Mouse (Mus musculus): ENCODE measurements around the gene Prickle4.

The Prickle4 gene

DNA sequence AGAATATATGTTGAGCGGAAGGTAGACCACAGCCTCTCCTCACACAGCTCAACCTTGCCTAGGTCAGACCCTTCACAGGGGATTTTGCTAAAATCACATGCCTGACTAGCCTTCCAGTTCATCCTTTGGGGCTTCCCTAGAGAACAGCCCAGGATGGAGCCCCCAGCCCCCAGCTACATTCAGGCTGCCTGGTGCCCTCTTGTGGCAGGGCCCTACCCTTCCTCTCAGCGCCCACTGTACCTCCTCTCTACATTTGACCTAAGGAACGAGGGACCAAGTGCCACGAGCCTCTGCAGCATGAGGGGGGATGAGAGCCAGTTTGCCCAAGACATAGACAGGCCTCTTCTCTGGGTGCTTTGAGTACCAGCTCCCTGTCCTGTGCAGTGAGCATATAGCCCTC is 10.2 kb upstream of the Prickle4 start:
- no peak for DNase-seq

GRCm38 (mm10) chr17:47703556-47703955 is 9.0 kb upstream of the Prickle4 start:
- DNase-seq, result no peak

DNA sequence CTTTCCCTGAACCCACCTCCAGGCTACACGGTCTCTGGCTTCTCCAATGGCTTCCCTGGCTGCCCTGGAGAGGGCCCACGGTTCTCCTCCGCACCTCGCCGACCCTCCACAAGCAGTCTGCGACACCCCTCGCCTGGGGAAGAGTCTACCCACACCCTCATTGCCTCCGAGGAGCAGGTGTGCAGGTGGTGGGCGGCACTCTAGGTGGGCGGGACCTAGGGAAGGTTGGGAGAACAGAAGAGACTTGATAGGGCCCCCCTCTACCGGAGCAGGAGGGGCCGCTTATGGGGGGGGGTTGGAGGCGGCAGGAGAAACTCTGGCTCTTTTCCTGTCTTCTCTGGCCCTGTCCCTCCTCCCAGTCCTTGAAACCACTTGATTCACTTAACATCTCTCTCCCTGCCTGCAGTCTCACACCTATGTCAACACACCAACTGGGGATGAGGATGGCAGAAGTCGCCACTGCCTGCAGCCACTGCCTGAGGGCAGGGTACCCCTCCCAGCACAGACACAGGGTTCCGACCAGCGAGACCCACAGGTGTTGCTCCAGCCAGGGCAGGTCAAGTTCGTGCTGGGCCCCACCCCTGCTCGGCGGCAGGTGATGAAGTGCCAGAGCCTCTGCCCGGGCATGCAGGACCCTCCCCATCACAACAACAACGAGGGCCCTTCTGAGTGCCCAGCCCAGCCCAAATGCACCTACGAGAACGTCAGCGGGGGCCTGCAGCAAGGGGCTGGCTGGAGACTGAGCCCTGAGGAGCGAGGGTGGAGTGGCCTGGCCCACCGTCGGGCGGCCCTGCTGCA is 8.2 kb upstream of the Prickle4 start:
- no peak for DNase-seq

- DNase-seq, result no peak
Measured at GRCm38 (mm10) chr17:47701793-47702192, 7.3 kb upstream of the Prickle4 start.

DNA sequence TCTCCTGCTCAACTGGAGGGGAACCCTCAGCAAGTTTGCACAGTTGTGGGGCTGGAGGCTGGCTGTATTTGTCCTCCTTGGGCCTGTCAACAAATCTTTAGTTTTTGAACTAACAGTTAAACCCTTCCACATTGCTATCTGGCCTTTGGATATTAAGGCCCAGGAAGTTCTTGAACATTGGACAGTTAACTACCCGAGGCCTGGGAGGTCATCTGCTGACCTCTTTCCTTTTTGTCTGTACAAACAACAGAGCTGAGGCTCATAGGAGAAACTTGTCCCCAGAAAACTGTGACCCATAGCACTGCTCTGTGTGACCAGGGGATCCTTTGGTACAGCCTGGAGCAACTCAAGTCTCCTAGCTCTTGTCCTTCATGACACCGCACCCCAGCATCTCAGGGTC is 4.5 kb upstream of the Prickle4 start:
- DNase-seq, result no peak

GRCm38 (mm10) chr17:47698156-47698555 is 3.6 kb upstream of the Prickle4 start:
- DNase-seq, result no peak

GRCm38 (mm10) chr17:47695337-47695710 is 788 bp upstream of the Prickle4 start:
- DNase-seq, result no peak

- no peak for DNase-seq
Measured at GRCm38 (mm10) chr17:47694442-47694502, 264 bp downstream of the Prickle4 start, which contains the start of gene Gm21981. Gene Gm21981 (minus strand): TSS chr17:47694455.

DNA sequence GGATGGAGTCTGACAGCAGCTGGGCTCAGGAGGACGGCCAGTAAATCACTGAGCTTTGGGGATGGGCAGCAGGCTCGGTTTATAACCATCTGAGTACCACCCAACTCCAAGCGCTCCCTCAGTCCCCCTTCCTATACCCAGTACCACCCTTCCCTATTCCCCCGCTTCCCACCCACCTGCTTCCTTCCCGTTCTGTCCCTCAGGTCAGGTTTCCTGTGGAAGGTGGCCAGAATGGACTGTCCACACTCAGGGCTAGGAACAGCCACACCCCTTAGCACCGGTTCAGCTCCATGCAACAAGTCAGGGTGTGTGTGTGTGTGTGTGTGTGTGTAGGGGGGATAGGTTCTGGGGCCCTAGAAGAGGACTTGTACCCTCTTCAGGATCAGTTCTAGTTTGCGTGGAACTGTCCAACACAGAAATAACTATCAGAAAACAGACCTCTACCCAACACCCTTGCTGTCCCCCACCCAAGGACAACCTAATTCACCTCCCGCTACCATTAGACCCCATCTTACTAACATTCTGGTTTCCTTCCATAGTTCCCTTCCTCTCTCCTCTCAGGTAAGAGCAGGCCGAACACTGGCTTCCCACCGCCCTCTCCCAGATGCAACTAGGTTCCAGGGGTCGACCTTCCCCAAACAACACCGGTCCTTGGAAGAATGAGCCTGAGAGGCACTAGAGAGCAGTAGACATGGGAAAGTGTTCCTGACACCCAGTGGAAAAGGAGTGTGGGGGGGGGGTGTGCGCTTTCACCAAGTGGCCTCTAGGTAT is 680 bp downstream of the Prickle4 start:
- DNase-seq, result no peak

GRCm38 (mm10) chr17:47691650-47692049 is 2.9 kb downstream of the Prickle4 start:
- no peak for DNase-seq

DNA sequence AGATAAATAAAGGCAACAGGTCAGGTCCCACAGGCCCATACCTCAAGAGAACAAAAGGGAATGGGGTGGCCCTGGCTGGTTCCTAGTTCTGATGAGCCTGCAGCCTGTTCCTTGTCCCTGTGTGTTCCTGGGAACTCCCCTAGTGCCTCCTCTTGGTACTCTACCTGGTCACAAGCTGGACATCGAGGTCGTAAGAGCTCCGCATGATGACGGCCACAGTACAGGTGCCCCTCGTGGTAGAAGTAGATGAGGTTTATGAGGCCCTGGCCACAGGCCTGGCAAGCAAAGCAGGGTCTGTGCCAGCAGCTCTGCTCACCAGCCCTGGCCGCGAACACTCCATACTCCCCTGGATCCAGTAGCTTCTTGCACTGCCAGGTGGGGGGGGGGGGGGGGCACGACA is 4.6 kb downstream of the Prickle4 start:
- no peak for DNase-seq

- peak; percentile 33 to 39 for DNase-seq
Measured at GRCm38 (mm10) chr17:47688608-47689575, 5.6 kb downstream of the Prickle4 start, which contains the start of gene Frs3. Gene Frs3 (plus strand): TSS chr17:47689030.

GRCm38 (mm10) chr17:47688344-47688607 is 6.3 kb downstream of the Prickle4 start, which contains the start of gene Tomm6:
Gene Tomm6 (minus strand): TSS chr17:47688386.
- DNase-seq, result no peak

- peak; percentile 84 to 90 for DNase-seq
Measured at GRCm38 (mm10) chr17:47687409-47688343, 6.9 kb downstream of the Prickle4 start.

DNA sequence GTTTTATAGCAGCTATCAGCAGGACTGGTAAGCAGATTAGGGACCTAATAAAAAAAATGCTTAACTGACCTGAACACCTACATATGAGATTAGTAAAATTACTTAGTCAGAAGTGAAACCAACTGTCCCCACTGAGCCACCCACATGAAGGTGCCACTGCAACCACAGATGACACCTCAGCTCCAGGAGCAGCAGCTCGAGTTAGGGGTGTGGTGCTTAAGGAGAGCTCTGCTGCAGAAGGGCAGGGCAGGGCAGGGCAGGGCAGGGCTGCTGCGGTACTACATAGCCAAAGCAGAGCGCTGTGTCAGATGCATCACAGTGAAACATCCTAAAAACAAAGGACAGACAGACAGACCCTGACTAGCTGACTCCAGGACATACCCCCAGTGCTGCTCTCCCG is 11.7 kb downstream of the Prickle4 start:
- DNase-seq, result no peak

DNA sequence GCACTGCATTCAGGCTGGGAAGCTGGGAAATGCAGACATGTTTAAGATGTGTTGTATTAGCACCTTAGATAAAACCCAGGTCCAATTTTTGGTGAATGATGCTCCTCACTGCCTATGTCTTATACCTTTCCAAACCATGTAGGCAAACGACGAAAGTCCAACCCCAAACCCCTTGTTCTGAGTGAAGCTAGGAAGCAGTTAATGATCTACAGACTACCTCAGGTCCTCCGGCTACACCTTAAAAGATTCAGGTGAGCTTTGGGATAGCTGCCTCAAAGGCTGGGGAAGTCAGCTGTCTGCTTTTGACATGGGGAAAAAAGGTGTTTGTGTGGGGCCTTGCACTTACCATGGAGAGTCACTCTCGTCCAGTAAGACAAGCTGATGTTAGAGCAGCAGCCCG is 15.8 kb downstream of the Prickle4 start:
- no peak for DNase-seq

DNA sequence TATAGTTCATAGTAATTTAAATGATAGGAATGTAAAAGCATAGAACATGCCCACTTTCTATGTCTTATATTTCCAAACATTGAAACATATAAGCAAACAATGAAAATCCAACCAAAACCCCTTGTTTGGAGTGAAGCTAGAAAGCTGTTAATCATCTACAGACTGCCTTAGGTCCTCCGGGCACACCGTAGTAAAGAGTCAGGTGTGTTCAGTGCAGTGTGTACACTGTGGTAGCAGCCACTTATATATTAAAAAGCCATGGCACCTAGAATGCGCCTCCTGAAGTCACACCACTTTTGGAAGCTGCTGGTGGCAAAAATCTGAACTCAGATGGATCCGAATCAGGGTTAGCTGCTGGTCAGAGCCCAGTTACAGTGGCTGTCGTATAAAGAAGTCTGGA is 16.3 kb downstream of the Prickle4 start:
- no peak for DNase-seq

DNA sequence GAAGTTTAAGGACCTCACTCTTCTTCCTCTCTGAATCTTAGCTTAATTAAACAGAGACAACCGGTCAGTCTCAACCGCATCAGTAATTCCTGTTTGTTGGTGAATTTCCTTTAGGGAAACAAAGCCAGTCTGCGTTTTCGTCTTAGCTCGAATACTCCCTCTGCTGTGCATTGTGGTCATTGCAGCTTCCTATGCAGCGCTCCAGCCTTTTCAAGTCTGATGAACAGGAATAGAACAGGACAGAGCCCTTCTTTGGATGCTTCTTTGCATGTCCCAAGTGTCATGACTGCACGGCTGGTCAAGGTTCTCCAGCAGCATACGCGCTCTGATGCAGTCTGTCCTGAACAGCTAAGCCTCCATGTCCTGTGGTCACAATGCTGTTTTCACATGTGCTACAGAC is 18.0 kb downstream of the Prickle4 start:
- DNase-seq, result no peak

DNA sequence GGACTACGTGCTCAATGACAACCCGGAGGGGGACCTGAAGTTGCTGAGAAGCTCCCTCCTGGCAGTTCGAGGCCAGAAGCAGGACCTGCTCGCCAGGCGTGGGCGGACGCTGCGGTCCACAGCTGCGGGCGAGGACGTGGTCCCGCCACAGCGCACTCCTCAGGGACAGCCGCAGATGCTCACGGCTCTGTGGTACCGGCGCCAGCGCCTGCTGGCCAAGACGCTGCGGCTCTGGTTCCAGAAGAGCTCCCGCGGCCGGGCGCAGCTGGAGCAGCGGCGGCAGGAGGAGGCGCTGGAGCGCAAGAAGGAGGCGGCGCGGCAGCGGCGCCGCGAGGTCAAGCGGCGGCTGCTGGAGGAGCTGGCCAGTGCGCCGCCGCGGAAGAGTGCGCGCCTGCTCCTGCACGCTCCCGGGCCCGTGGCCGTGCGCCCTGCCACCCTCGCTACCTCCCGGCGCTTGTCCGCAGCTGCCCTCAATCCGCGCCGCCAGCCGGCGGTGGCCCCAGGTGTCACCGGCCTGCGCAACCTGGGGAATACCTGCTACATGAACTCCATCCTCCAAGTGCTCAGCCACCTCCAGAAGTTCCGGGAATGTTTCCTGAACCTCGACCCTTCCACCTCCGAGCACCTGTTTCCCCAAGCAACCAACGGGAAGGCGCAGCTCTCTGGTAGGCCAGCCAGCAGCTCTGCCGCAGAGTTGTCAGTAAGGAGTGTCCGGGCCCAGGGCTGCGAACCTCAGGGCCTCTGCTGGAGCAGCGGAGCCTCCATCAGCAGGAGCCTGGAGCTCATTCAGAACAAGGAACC is 22.0 kb downstream of the Prickle4 start:
- DNase-seq, result no peak

DNA sequence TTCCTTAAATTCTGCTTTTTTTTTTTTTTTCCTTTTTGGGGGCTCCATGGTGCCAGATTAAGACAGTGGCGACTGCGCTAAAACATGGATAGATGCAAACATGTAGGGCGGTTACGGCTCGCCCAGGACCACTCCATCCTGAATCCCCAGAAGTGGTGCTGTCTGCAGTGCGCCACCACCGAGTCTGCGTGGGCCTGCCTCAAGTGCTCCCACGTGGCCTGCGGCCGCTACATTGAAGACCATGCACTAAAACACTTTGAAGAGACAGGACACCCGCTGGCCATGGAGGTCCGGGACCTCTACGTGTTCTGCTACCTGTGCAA is 22.6 kb downstream of the Prickle4 start:
- no peak for DNase-seq

DNA sequence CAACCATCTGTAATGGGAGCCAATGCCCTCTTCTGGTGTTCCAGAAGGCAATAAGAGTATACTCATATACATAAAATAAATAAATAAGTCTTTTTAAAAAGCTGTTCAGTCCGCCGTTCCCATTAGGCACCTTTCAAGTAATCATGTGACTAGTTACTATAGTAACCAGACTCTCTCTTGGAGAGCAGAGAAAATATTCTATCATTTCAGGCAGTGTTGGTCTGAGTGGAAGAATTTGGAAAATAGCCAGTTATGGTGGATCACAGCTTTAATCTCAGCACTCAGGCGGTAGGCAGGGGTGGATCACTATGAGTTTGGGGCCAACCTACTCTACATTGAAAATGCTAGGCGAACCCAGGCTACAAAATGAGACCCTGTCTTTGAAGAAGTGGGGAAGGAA is 25.4 kb downstream of the Prickle4 start:
- no peak for DNase-seq

GRCm38 (mm10) chr17:47664474-47664873 is 30.1 kb downstream of the Prickle4 start:
- no peak for DNase-seq
